Mouse (Mus musculus) CH12.LX (cell line): ENCODE results near the gene Scamp1. TPM values are rescaled to one million over a fixed set of nuclear protein-coding genes. Genes with fewer than 3 reads are reported as not detected.

Source experiments
- DNase-seq: peaks from one replicate; pipeline ENCODE4 v3.0.0-alpha.2; 2013; ENCODE audit errors: extremely low read depth
- H3K27ac ChIP-seq: 2 replicates; pipeline ENCODE4 v1.5.1; 2012; ENCODE audit warnings: low read depth, mild to moderate bottlenecking, control low read depth, moderate library complexity; ENCODE audit not compliant: insufficient read depth
- H3K27me3 ChIP-seq: replicated peaks from 2 replicates; pipeline ENCODE3; 2012; ENCODE audit warnings: inconsistent platforms
- H3K36me3 ChIP-seq, 2 experiments: replicated peaks in 1 of 2; 2 replicates each; pipeline versions ENCODE3 to v1.6.1; 2012; ENCODE audit warnings: inconsistent platforms in 1 of 2, low read length in 1 of 2, mild to moderate bottlenecking in 1 of 2, mixed read lengths in 1 of 2, moderate library complexity in 1 of 2; ENCODE audit not compliant: control insufficient read depth in 1 of 2, insufficient read depth in 1 of 2
- H3K4me1 ChIP-seq, 2 experiments: 2 replicates each; pipeline ENCODE4 v1.6.1; 2012; ENCODE audit warnings: inconsistent platforms in 1 of 2, moderate library complexity in 1 of 2; ENCODE audit not compliant: insufficient read depth in 2 of 2, control insufficient read depth in 1 of 2
- H3K4me2 ChIP-seq: 2 replicates; pipeline ENCODE4 v1.6.1; 2012; ENCODE audit warnings: low read depth, mild to moderate bottlenecking, control low read depth; ENCODE audit not compliant: poor library complexity, insufficient read depth, severe bottlenecking
- H3K4me3 ChIP-seq, 3 experiments: fragments of 150-350 bp in 1 of 3; sonication (generic) in 1 of 3; replicated peaks in 1 of 3; 2 replicates each; pipeline versions ENCODE3 to v1.5.1; 2011 to 2012; ENCODE audit warnings: low read depth in 2 of 3, low read length in 2 of 3, mild to moderate bottlenecking in 2 of 3, moderate library complexity in 2 of 3, control low read depth in 1 of 3, improper control_type of control experiment in 1 of 3, inconsistent platforms in 1 of 3, mixed read lengths in 1 of 3; ENCODE audit not compliant: poor library complexity in 1 of 3
- H3K79me2 ChIP-seq: replicated peaks from 2 replicates; pipeline ENCODE4 v1.6.1; 2012; ENCODE audit warnings: mild to moderate bottlenecking, moderate library complexity; ENCODE audit not compliant: control insufficient read depth, poor library complexity, insufficient read depth, severe bottlenecking; ENCODE audit errors: extremely low read depth
- H3K9ac ChIP-seq: 2 replicates; pipeline ENCODE4 v1.6.1; 2012; ENCODE audit warnings: low read depth, mild to moderate bottlenecking, control low read depth, moderate library complexity; ENCODE audit not compliant: insufficient read depth
- H3K9me3 ChIP-seq: replicated peaks from 2 replicates; pipeline ENCODE3; 2012; ENCODE audit warnings: low read length, inconsistent platforms, mixed read lengths
- CHD2 ChIP-seq: IDR thresholded peaks from 2 replicates; pipeline ENCODE4 v1.6.1; 2011; ENCODE audit warnings: low read length, improper control_type of control experiment
- CTCF ChIP-seq, 2 experiments: IDR thresholded peaks in 1 of 2; conservative IDR thresholded peaks in 1 of 2; 2 replicates each; pipeline ENCODE4 v1.5.1; 2011 to 2012; ENCODE audit warnings: low read depth in 2 of 2, low read length in 2 of 2, improper control_type of control experiment in 1 of 2, inconsistent platforms in 1 of 2, mild to moderate bottlenecking in 1 of 2, moderate library complexity in 1 of 2
- ELF1 ChIP-seq: IDR thresholded peaks from 2 replicates; pipeline ENCODE4 v1.6.1; 2014; ENCODE audit warnings: low read depth, mild to moderate bottlenecking, inconsistent platforms, low read length, improper control_type of control experiment
- EP300 ChIP-seq: IDR thresholded peaks from 2 replicates; pipeline ENCODE4 v1.6.1; 2011; ENCODE audit warnings: low read length, improper control_type of control experiment
- JUN ChIP-seq: IDR thresholded peaks from 2 replicates; pipeline ENCODE4 v1.6.1; 2011; ENCODE audit warnings: low read depth, mild to moderate bottlenecking, low read length, improper control_type of control experiment, moderate library complexity; ENCODE audit not compliant: insufficient read depth
- JUND ChIP-seq: conservative IDR thresholded peaks from 2 replicates; pipeline ENCODE4 v1.6.1; 2011; ENCODE audit warnings: low read depth, low read length, improper control_type of control experiment
- KAT2A ChIP-seq: IDR thresholded peaks from 2 replicates; pipeline ENCODE4 v1.6.1; 2012; ENCODE audit warnings: low read length, improper control_type of control experiment, inconsistent platforms; ENCODE audit not compliant: insufficient replicate concordance
- MAFK ChIP-seq: IDR thresholded peaks from 2 replicates; pipeline ENCODE4 v1.6.1; 2011; ENCODE audit warnings: low read length, improper control_type of control experiment; ENCODE audit not compliant: insufficient replicate concordance
- MAX ChIP-seq: IDR thresholded peaks from 2 replicates; pipeline ENCODE4 v1.6.1; 2011; ENCODE audit warnings: low read length, improper control_type of control experiment
- MAZ ChIP-seq: IDR thresholded peaks from 2 replicates; pipeline ENCODE4 v1.6.1; 2012; ENCODE audit warnings: low read depth, mild to moderate bottlenecking, inconsistent platforms, low read length, improper control_type of control experiment, moderate library complexity
- MXI1 ChIP-seq: IDR thresholded peaks from 2 replicates; pipeline ENCODE4 v1.6.1; 2011; ENCODE audit warnings: mild to moderate bottlenecking, low read depth, low read length, improper control_type of control experiment
- MYC ChIP-seq: IDR thresholded peaks from 2 replicates; pipeline ENCODE4 v1.6.1; 2011; ENCODE audit warnings: low read depth, mild to moderate bottlenecking, improper control_type of control experiment, low read length
- NELFE ChIP-seq: IDR thresholded peaks from 2 replicates; pipeline ENCODE4 v1.6.1; 2011; ENCODE audit warnings: low read depth, low read length, improper control_type of control experiment
- POLR2AphosphoS2 ChIP-seq: IDR thresholded peaks from 2 replicates; pipeline ENCODE4 v1.6.1; 2011; ENCODE audit warnings: low read depth, low read length, improper control_type of control experiment
- RAD21 ChIP-seq: IDR thresholded peaks from 2 replicates; pipeline ENCODE4 v1.6.1; 2011; ENCODE audit warnings: low read depth, mild to moderate bottlenecking, low read length, improper control_type of control experiment, moderate library complexity
- RCOR1 ChIP-seq: conservative IDR thresholded peaks from 2 replicates; pipeline ENCODE4 v1.6.1; 2012; ENCODE audit warnings: low read depth, mild to moderate bottlenecking, inconsistent platforms, low read length, improper control_type of control experiment
- SMC3 ChIP-seq: IDR thresholded peaks from 2 replicates; pipeline ENCODE4 v1.6.1; 2011; ENCODE audit warnings: low read depth, low read length, improper control_type of control experiment
- USF2 ChIP-seq: conservative IDR thresholded peaks from 2 replicates; pipeline ENCODE4 v1.6.1; 2011; ENCODE audit warnings: low read depth, low read length, improper control_type of control experiment
- ZKSCAN1 ChIP-seq: IDR thresholded peaks from 2 replicates; pipeline ENCODE4 v1.6.1; 2012; ENCODE audit warnings: low read depth, inconsistent platforms, low read length, improper control_type of control experiment, borderline replicate concordance
- ZMIZ1 ChIP-seq: IDR thresholded peaks from 2 replicates; pipeline ENCODE4 v1.6.1; 2012; ENCODE audit warnings: low read depth, mild to moderate bottlenecking, inconsistent platforms, low read length, improper control_type of control experiment
- ZNF384 ChIP-seq: IDR thresholded peaks from 2 replicates; pipeline ENCODE4 v1.6.1; 2012; ENCODE audit warnings: low read depth, low read length, improper control_type of control experiment, inconsistent platforms
- dilution Hi-C: fragments of 300-500 bp; cut with MboI; formaldehyde crosslinking; loops from 2 replicates; pipeline ENCODE4 v1.14.3; 2020; ENCODE audit warnings: low sequenced_read_pairs; ENCODE audit not compliant: extremely low pct_unique_long_range_greater_than_20kb, extremely low pct_ligation_motif_present
- in situ Hi-C: fragments of 300-500 bp; cut with MboI; formaldehyde crosslinking; loops from 3 replicates; pipeline ENCODE4 v1.14.3; 2019; ENCODE audit warnings: low sequenced_read_pairs, low pct_ligation_motif_present, low pct_unique_long_range_greater_than_20kb, mixed read lengths
- polyA plus RNA-seq: library from polyadenylated mRNA; unstranded; fragments of >175 nt; gene quantifications from 2 replicates; pipeline ENCODE4 v1.2.1, GENCODE M21; 2012; ENCODE audit warnings: low read depth; ENCODE audit not compliant: insufficient read length
- total RNA-seq, 2 experiments: library from RNA; depleted of rRNA; stranded (reverse); fragments of 300-350 nt in 1 of 2; fragments of >200 nt in 1 of 2; gene quantifications; 2 replicates each; pipeline ENCODE4 v1.2.3; 2012 to 2014

Gene Scamp1
- total and polyA plus RNA-seq, 3 experiments = not detected

- TF ChIP-seq MAX (no peak), MAZ (no peak), ZKSCAN1 (no peak), JUN (no peak), SMC3 (no peak), MYC (no peak), USF2 (no peak), MAFK (no peak), MXI1 (no peak), RCOR1 (no peak), ZMIZ1 (no peak), ELF1 (no peak), POLR2AphosphoS2 (no peak), NELFE (no peak), EP300 (no peak), CHD2 (no peak), JUND (no peak), ZNF384 (no peak)
Observed at GRCm38 (mm10) chr13:94178401-94179040, 107.1 kb downstream of the Scamp1 start.

GRCm38 (mm10) chr13:94177148-94177547 is 108.5 kb downstream of the Scamp1 start:
- no peak overlapping the region for H3K9ac ChIP-seq
- H3K27ac ChIP-seq = no peak overlapping the region
- dilution Hi-C loops = no loop called here

More at GRCm38 (mm10) chr13:94178401-94179040, 107.1 kb downstream of the Scamp1 start:
- H3K4me3 ChIP-seq = no peak overlapping the region
- no peak overlapping the region for H3K27ac ChIP-seq
- no peaks in the 10 kb centered on the region for H3K4me1 ChIP-seq
- DNase-seq = no peak
- H3K27me3 ChIP-seq = no peaks in the 10 kb centered on the region
- dilution Hi-C loops (no loop called here), in situ Hi-C loops (no loop called here)
- H3K36me3 ChIP-seq = no peaks in the 10 kb centered on the region
- no peaks in the 10 kb centered on the region for H3K9me3 ChIP-seq
- no peak overlapping the region for H3K9ac ChIP-seq
- no peak overlapping the region for H3K4me2 ChIP-seq
- H3K79me2 ChIP-seq = no peaks in the 10 kb centered on the region

More at GRCm38 (mm10) chr13:94177148-94177547, 108.5 kb downstream of the Scamp1 start:
- H3K4me3 ChIP-seq = no peak overlapping the region
- H3K4me2 ChIP-seq = no peak overlapping the region
- no peaks in the 10 kb centered on the region for H3K79me2 ChIP-seq
- TF ChIP-seq KAT2A = no peak
- peak; percentile 10 to 51; a peak in 2 of 4 replicates for TF ChIP-seq CTCF (conservative IDR thresholded peaks at IDR 0.05 in 1 of 2, IDR thresholded peaks at IDR 0.05 in 1 of 2; ENCODE audit: low read depth in 2 of 2, low read length in 2 of 2)
- peak; percentile 6 for TF ChIP-seq RAD21
- peak; percentile 48 for TF ChIP-seq SMC3
- peak; percentile 24 for DNase-seq
- no peaks in the 10 kb centered on the region for H3K4me1 ChIP-seq
- H3K9me3 ChIP-seq = no peaks in the 10 kb centered on the region
- no peaks in the 10 kb centered on the region for H3K27me3 ChIP-seq
- in situ Hi-C loops = no loop called here
- H3K36me3 ChIP-seq = no peaks in the 10 kb centered on the region
